17 mouse cellular contexts compared by ENCODE assay signal in genomic region chr11:19811992-19812690, GRCm38 (mm10).
DNase-seq lines count a peak whose midpoint lies in the region; ATAC-seq and TF ChIP-seq lines count a peak whose summit lies in the region.
"Had no signal": no experiment of that assay in that cellular context is flagged by ENCODE, and none has a peak within 500 bp of the region (broad histone marks: within the 10 kb centered on the region; RNA-seq: fewer than 3 reads in every experiment).

No protein-coding gene starts in this region.

- H3K4me2 ChIP-seq in hindbrain, embryonic 12.5 days (replicated peaks) = peak overlapping the region; percentile 27; the same call in 1 of the 2 replicates
- H3K4me2 ChIP-seq in hindbrain, postnatal 0 days (ENCODE audit: low read depth, low read length) = no peak overlapping the region
- peak overlapping the region; percentile 22; the same call in 1 of the 2 replicates for H3K4me2 ChIP-seq in embryonic facial prominence, embryonic 13.5 days
- no peak overlapping the region for H3K4me2 ChIP-seq in midbrain, embryonic 15.5 days
- H3K4me2 ChIP-seq in liver, embryonic 12.5 days = no peak overlapping the region
- H3K4me2 ChIP-seq: stomach, embryonic 15.5 days had no signal

- DNase-seq in embryo, embryonic 11 days = peak; percentile 19
- no peak for DNase-seq in embryo, embryonic 10 days (ENCODE audit: low spot score)
- no peak for DNase-seq in hindbrain, postnatal 0 days (ENCODE audit: low spot score)
- DNase-seq in right cerebral cortex, postnatal 14 days = no peak
- DNase-seq: adrenal gland, adult 8-10 months; cerebellum, adult 9-10 months; gastrocnemius, postnatal 14 days; liver, postnatal 0 days; lung, postnatal 4 days had no signal

- WGBS in hindbrain, embryonic 12.5 days = 12% methylated on average over 10 of the region's 10 CpGs
- 16% methylated on average over 10 of the region's 10 CpGs for WGBS in hindbrain, postnatal 0 days
- 18% methylated on average over 10 of the region's 10 CpGs for WGBS in embryonic facial prominence, embryonic 13.5 days
- WGBS in midbrain, embryonic 15.5 days = 14% methylated on average over 10 of the region's 10 CpGs
- WGBS in liver, embryonic 12.5 days (ENCODE audit: insufficient replicate concordance) = 22% methylated on average over 10 of the region's 10 CpGs

- H3K27ac ChIP-seq in hindbrain, embryonic 12.5 days = no peak overlapping the region
- H3K27ac ChIP-seq in hindbrain, postnatal 0 days = no peak overlapping the region
- no peak overlapping the region for H3K27ac ChIP-seq in embryonic facial prominence, embryonic 13.5 days
- H3K27ac ChIP-seq in midbrain, embryonic 15.5 days = no peak overlapping the region
- H3K27ac ChIP-seq in liver, embryonic 12.5 days = no peak overlapping the region
- H3K27ac ChIP-seq: kidney, postnatal 0 days; stomach, embryonic 15.5 days had no signal

- TF ChIP-seq CTCF in hindbrain, postnatal 0 days (IDR thresholded peaks at IDR 0.05; ENCODE audit: low read depth) = no peak

- H3K9me3 ChIP-seq in hindbrain, embryonic 12.5 days (replicated peaks) = no peaks in the 10 kb centered on the region
- no peaks in the 10 kb centered on the region for H3K9me3 ChIP-seq in hindbrain, postnatal 0 days (ENCODE audit: low read length)
- no peaks in the 10 kb centered on the region for H3K9me3 ChIP-seq in embryonic facial prominence, embryonic 13.5 days
- no peaks in the 10 kb centered on the region for H3K9me3 ChIP-seq in midbrain, embryonic 15.5 days
- peaks cover 9% of the 10 kb centered on the region; the same call in 1 of the 2 replicates for H3K9me3 ChIP-seq in liver, embryonic 12.5 days (replicated peaks)
- H3K9me3 ChIP-seq: stomach, embryonic 15.5 days had no signal

- no peaks in the 10 kb centered on the region for H3K27me3 ChIP-seq in hindbrain, embryonic 12.5 days
- no peaks in the 10 kb centered on the region for H3K27me3 ChIP-seq in hindbrain, postnatal 0 days (ENCODE audit: insufficient read depth, low read length)
- H3K27me3 ChIP-seq in embryonic facial prominence, embryonic 13.5 days = no peaks in the 10 kb centered on the region
- no peaks in the 10 kb centered on the region for H3K27me3 ChIP-seq in midbrain, embryonic 15.5 days (replicated peaks)
- no peaks in the 10 kb centered on the region for H3K27me3 ChIP-seq in liver, embryonic 12.5 days (replicated peaks)
- H3K27me3 ChIP-seq: stomach, embryonic 15.5 days had no signal

- no peak for ATAC-seq in hindbrain, embryonic 12.5 days (ENCODE audit: low FRiP score)
- ATAC-seq in hindbrain, postnatal 0 days = no peak
- no peak for ATAC-seq in embryonic facial prominence, embryonic 13.5 days (ENCODE audit: insufficient number of reproducible peaks, insufficient read depth, low FRiP score, low TSS enrichment, low read depth)
- 0 out of 2 replicates have a peak, but pooled peaks have one; percentile 14 for ATAC-seq in midbrain, embryonic 15.5 days (replicated peaks)
- no peak for ATAC-seq in liver, embryonic 12.5 days
- ATAC-seq: inflammation-experienced regulatory T-cells, adult 6 months; liver, postnatal 0 days had no signal

- H3K4me1 ChIP-seq in hindbrain, embryonic 12.5 days = peaks cover 10% of the 10 kb centered on the region
- no peaks in the 10 kb centered on the region for H3K4me1 ChIP-seq in hindbrain, postnatal 0 days (ENCODE audit: insufficient read depth, low read length)
- peaks cover 7% of the 10 kb centered on the region; the same call in 1 of the 2 replicates for H3K4me1 ChIP-seq in embryonic facial prominence, embryonic 13.5 days
- H3K4me1 ChIP-seq in midbrain, embryonic 15.5 days = peaks cover 7% of the 10 kb centered on the region
- no peaks in the 10 kb centered on the region for H3K4me1 ChIP-seq in liver, embryonic 12.5 days
- H3K4me1 ChIP-seq: stomach, embryonic 15.5 days had no signal

- H3K4me3 ChIP-seq in hindbrain, embryonic 12.5 days = no peak overlapping the region
- no peak overlapping the region for H3K4me3 ChIP-seq in hindbrain, postnatal 0 days (ENCODE audit: low read length)
- H3K4me3 ChIP-seq in embryonic facial prominence, embryonic 13.5 days = no peak overlapping the region
- no peak overlapping the region for H3K4me3 ChIP-seq in midbrain, embryonic 15.5 days
- H3K4me3 ChIP-seq in liver, embryonic 12.5 days = no peak overlapping the region
- H3K4me3 ChIP-seq: myocyte; stomach, embryonic 15.5 days had no signal

- H3K36me3 ChIP-seq in hindbrain, embryonic 12.5 days = no peaks in the 10 kb centered on the region
- H3K36me3 ChIP-seq in hindbrain, postnatal 0 days (ENCODE audit: insufficient read depth, low read length) = no peaks in the 10 kb centered on the region
- no peaks in the 10 kb centered on the region for H3K36me3 ChIP-seq in embryonic facial prominence, embryonic 13.5 days
- no peaks in the 10 kb centered on the region for H3K36me3 ChIP-seq in midbrain, embryonic 15.5 days (replicated peaks)
- no peaks in the 10 kb centered on the region for H3K36me3 ChIP-seq in liver, embryonic 12.5 days
- H3K36me3 ChIP-seq: stomach, embryonic 15.5 days had no signal

- no peak overlapping the region for H3K9ac ChIP-seq in hindbrain, embryonic 12.5 days
- H3K9ac ChIP-seq in hindbrain, postnatal 0 days (replicated peaks; ENCODE audit: low read length) = no peak overlapping the region
- no peak overlapping the region for H3K9ac ChIP-seq in embryonic facial prominence, embryonic 13.5 days
- H3K9ac ChIP-seq in midbrain, embryonic 15.5 days = no peak overlapping the region
- H3K9ac ChIP-seq in liver, embryonic 12.5 days = no peak overlapping the region
- H3K9ac ChIP-seq: liver, postnatal 0 days; stomach, embryonic 15.5 days had no signal

Comparison
In these comparisons a context has a peak if more than half of its experiments do, and no peak if none do; other contexts are left out.
1. H3K4me2 ChIP-seq: peak in hindbrain, embryonic 12.5 days (single experiment) and embryonic facial prominence, embryonic 13.5 days (single experiment); none in hindbrain, postnatal 0 days (single experiment), midbrain, embryonic 15.5 days (single experiment) and liver, embryonic 12.5 days (single experiment).